Mouse (Mus musculus) intestine, postnatal 0 days (tissue): ENCODE measurements around the gene Olfm3. TPM values are rescaled to one million over a fixed set of nuclear protein-coding genes. Genes with fewer than 3 reads are reported as not detected.

ENCODE experiments used
- ATAC-seq: fragments of 200-750 bp; cut with Nextera tagmentation; 2 replicates; pipeline ENCODE4 v1.8.0; 2017; ENCODE audit warnings: mild to moderate bottlenecking, moderate TSS enrichment, moderate library complexity
- H3K27ac ChIP-seq: fragments of 300-500 bp; sonication (generic); 2 replicates; pipeline ENCODE4 v1.5.1; 2014; ENCODE audit warnings: mild to moderate bottlenecking, low read depth, low read length, moderate library complexity
- H3K27me3 ChIP-seq: fragments of 300-500 bp; sonication (generic); replicated peaks from 2 replicates; pipeline ENCODE4 v1.6.1; 2014; ENCODE audit warnings: low read length, mixed read lengths; ENCODE audit not compliant: control insufficient read depth, insufficient read depth
- H3K36me3 ChIP-seq: fragments of 300-500 bp; sonication (generic); 2 replicates; pipeline ENCODE4 v1.6.1; 2014; ENCODE audit warnings: mild to moderate bottlenecking, moderate library complexity; ENCODE audit not compliant: control insufficient read depth, insufficient read depth
- H3K4me1 ChIP-seq: fragments of 300-500 bp; sonication (generic); replicated peaks from 2 replicates; pipeline ENCODE4 v1.6.1; 2014; ENCODE audit warnings: antibody characterized with exemption, low read length, mixed read lengths; ENCODE audit not compliant: control insufficient read depth, insufficient read depth
- H3K4me2 ChIP-seq: fragments of 300-500 bp; sonication (generic); replicated peaks from 2 replicates; pipeline ENCODE4 v1.6.1; 2014; ENCODE audit warnings: low read depth, mild to moderate bottlenecking, moderate library complexity
- H3K4me3 ChIP-seq: fragments of 300-500 bp; sonication (generic); 2 replicates; pipeline ENCODE4 v1.5.1; 2014; ENCODE audit warnings: low read depth, low read length
- H3K9ac ChIP-seq: fragments of 300-500 bp; sonication (generic); 2 replicates; pipeline ENCODE4 v1.6.1; 2014; ENCODE audit warnings: mild to moderate bottlenecking, low read depth, low read length
- H3K9me3 ChIP-seq: fragments of 300-500 bp; sonication (generic); 2 replicates; pipeline ENCODE4 v1.6.1; 2016; ENCODE audit warnings: mixed run types; ENCODE audit not compliant: control insufficient read depth
- CTCF ChIP-seq: sonication (generic); IDR thresholded peaks from 2 replicates; pipeline ENCODE4 v1.5.1; 2016; ENCODE audit warnings: low read depth, mild to moderate bottlenecking, control low read depth, antibody characterized with exemption, moderate library complexity
- WGBS: fragments of 180-500 bp; shearing (Covaris S2); extraction: QIAGEN DNeasy Blood & Tissue Kit; methylation state at CpG from one replicate; pipeline ENCODE4 v1.1.7; 2014; 5-methylcytosine and 5-hydroxymethylcytosine counted together
- polyA plus RNA-seq: library from polyadenylated mRNA; unstranded; fragments of >200 nt; fragmentation: Nextera tagmentation; extraction: Ambion mirVana; gene quantifications from 2 replicates; pipeline ENCODE4 v1.2.1, GENCODE M21; 2015

Olfm3 gene
- polyA plus RNA-seq: 0.10 TPM in 1 of 2 replicates, not detected in the other

GRCm38 (mm10) chr3:114903924-114904438 lies at the start of gene Olfm3:
Olfm3 (plus strand) TSS chr3:114904078.
- no peaks in the 10 kb centered on the region for H3K27me3 ChIP-seq
- H3K4me1 ChIP-seq: no peaks in the 10 kb centered on the region
- peak within 1 kb of the TSS; percentile 21; the same call in 1 of the 2 replicates for H3K4me2 ChIP-seq
- H3K4me3 ChIP-seq: no peak within 1 kb of the TSS
- TF ChIP-seq CTCF: no peak
- H3K36me3 ChIP-seq: no peaks in the 10 kb centered on the region
- 6% methylated on average over 21 of the region's 21 CpGs for WGBS
- no peak for ATAC-seq
- H3K9ac ChIP-seq: no peak within 1 kb of the TSS
- no peak within 1 kb of the TSS for H3K27ac ChIP-seq
- H3K9me3 ChIP-seq: no peaks in the 10 kb centered on the region

- H3K4me3 ChIP-seq: no peak overlapping the region
- H3K4me1 ChIP-seq: no peaks in the 10 kb centered on the region
- H3K4me2 ChIP-seq: no peak overlapping the region
- H3K9ac ChIP-seq: no peak overlapping the region
- H3K27ac ChIP-seq: no peak overlapping the region
- 81% methylated on average over 3 of the region's 3 CpGs for WGBS
- ATAC-seq: no peak
- H3K9me3 ChIP-seq: no peaks in the 10 kb centered on the region
- H3K36me3 ChIP-seq: no peaks in the 10 kb centered on the region
- no peak for TF ChIP-seq CTCF
- H3K27me3 ChIP-seq: no peaks in the 10 kb centered on the region
Observed at GRCm38 (mm10) chr3:114889764-114890163, 14.1 kb upstream of the Olfm3 start.

- no peaks in the 10 kb centered on the region for H3K4me1 ChIP-seq
- no peak overlapping the region for H3K9ac ChIP-seq
- no peak for TF ChIP-seq CTCF
- no peak overlapping the region for H3K4me2 ChIP-seq
- H3K36me3 ChIP-seq: no peaks in the 10 kb centered on the region
- H3K4me3 ChIP-seq: no peak overlapping the region
- ATAC-seq: no peak
- H3K9me3 ChIP-seq: no peaks in the 10 kb centered on the region
- WGBS: 22% methylated on average over 16 of the region's 16 CpGs
- H3K27me3 ChIP-seq: no peaks in the 10 kb centered on the region
- no peak overlapping the region for H3K27ac ChIP-seq
Observed at GRCm38 (mm10) chr3:114904633-114905423, 950 bp downstream of the Olfm3 start.

- no peak for TF ChIP-seq CTCF
- no peak overlapping the region for H3K4me2 ChIP-seq
- ATAC-seq: no peak
Observed at GRCm38 (mm10) chr3:114907537-114907936, 3.7 kb downstream of the Olfm3 start.

GRCm38 (mm10) chr3:114908846-114909245 lies 5.0 kb downstream of the Olfm3 start:
- no peak overlapping the region for H3K4me2 ChIP-seq
- H3K36me3 ChIP-seq: no peaks in the 10 kb centered on the region
- H3K27ac ChIP-seq: no peak overlapping the region
- no peaks in the 10 kb centered on the region for H3K4me1 ChIP-seq
- WGBS: 84% methylated on average over 3 of the region's 3 CpGs
- ATAC-seq: no peak
- no peaks in the 10 kb centered on the region for H3K9me3 ChIP-seq
- H3K9ac ChIP-seq: no peak overlapping the region
- no peak overlapping the region for H3K4me3 ChIP-seq
- no peak for TF ChIP-seq CTCF
- H3K27me3 ChIP-seq: no peaks in the 10 kb centered on the region

More at GRCm38 (mm10) chr3:114907537-114907936, 3.7 kb downstream of the Olfm3 start:
- Histone ChIP-seq H3K36me3 (no peaks in the 10 kb centered on the region), H3K27ac (no peak overlapping the region), H3K27me3 (no peaks in the 10 kb centered on the region), H3K9me3 (no peaks in the 10 kb centered on the region), H3K9ac (no peak overlapping the region), H3K4me3 (no peak overlapping the region), H3K4me1 (no peaks in the 10 kb centered on the region)

GRCm38 (mm10) chr3:114920102-114920501 lies 16.2 kb downstream of the Olfm3 start:
- Histone ChIP-seq H3K4me3 (no peak overlapping the region), H3K9ac (no peak overlapping the region), H3K27ac (no peak overlapping the region), H3K4me1 (no peaks in the 10 kb centered on the region), H3K27me3 (no peaks in the 10 kb centered on the region), H3K36me3 (no peaks in the 10 kb centered on the region), H3K9me3 (no peaks in the 10 kb centered on the region), H3K4me2 (no peak overlapping the region)
- WGBS: 76% methylated on average over 3 of the region's 3 CpGs
- ATAC-seq: no peak
- no peak for TF ChIP-seq CTCF
